Mouse (Mus musculus): ENCODE measurements at regions not wholly inside any gene's neighbourhood (a gene's known extent, or its start where the extent isn't known, plus 50 kb on each side); places are given as distances from the start of the nearest gene placed in this dataset.

- TF ChIP-seq POLR2A (IDR thresholded peaks at IDR 0.05; ENCODE audit: borderline replicate concordance, extremely low read depth, insufficient read depth, insufficient read length, poor library complexity, severe bottlenecking), result no peak
- no peak for TF ChIP-seq CTCF (IDR thresholded peaks at IDR 0.05; ENCODE audit: borderline replicate concordance, extremely low read depth, insufficient read depth, insufficient read length)
Measured at GRCm38 (mm10) chr11:39558287-39558686, 1136.7 kb downstream of the Mat2b start.

All from brain, embryonic 14.5 days (tissue).